Mouse (Mus musculus) ES-Bruce4 (cell line): ENCODE results near the gene Ado. TPM values are rescaled to one million over a fixed set of nuclear protein-coding genes. Genes with fewer than 3 reads are reported as not detected.
A peak's percentile ranks its signal among the peaks of the same experiment; 100 is the strongest.

Source experiments
- H3K27ac ChIP-seq: 2 replicates; pipeline ENCODE4 v1.5.1; 2012; ENCODE audit warnings: low read length, inconsistent platforms; ENCODE audit not compliant: insufficient read depth
- H3K27me3 ChIP-seq: 2 replicates; pipeline ENCODE4 v1.6.1; 2012; ENCODE audit warnings: mild to moderate bottlenecking, low read length, inconsistent platforms; ENCODE audit not compliant: control insufficient read depth, poor library complexity, insufficient read depth, severe bottlenecking
- H3K36me3 ChIP-seq: 2 replicates; pipeline ENCODE4 v1.6.1; 2012; ENCODE audit warnings: inconsistent platforms, mild to moderate bottlenecking, low read length, moderate library complexity; ENCODE audit not compliant: control insufficient read depth, poor library complexity, insufficient read depth, severe bottlenecking
- H3K4me1 ChIP-seq: one replicate; pipeline ENCODE4 v1.8.1; 2011; ENCODE audit warnings: low read length; ENCODE audit not compliant: control insufficient read depth, insufficient read depth
- H3K4me3 ChIP-seq: 2 replicates; pipeline ENCODE4 v1.5.1; 2011; ENCODE audit warnings: low read depth, mild to moderate bottlenecking, low read length
- H3K9ac ChIP-seq: 2 replicates; pipeline ENCODE4 v1.6.1; 2012; ENCODE audit warnings: low read depth, mild to moderate bottlenecking, inconsistent platforms; ENCODE audit not compliant: poor library complexity, severe bottlenecking
- H3K9me3 ChIP-seq: replicated peaks from 2 replicates; pipeline ENCODE4 v1.6.1; 2012; ENCODE audit warnings: mild to moderate bottlenecking, low read length, inconsistent platforms; ENCODE audit not compliant: control insufficient read depth, poor library complexity, insufficient read depth, severe bottlenecking
- CTCF ChIP-seq: IDR thresholded peaks from one replicate; pipeline ENCODE4 v1.8.1; 2011; ENCODE audit warnings: low read depth, low read length
- EP300 ChIP-seq: IDR thresholded peaks from 2 replicates; pipeline ENCODE4 v1.6.1; 2011; ENCODE audit warnings: low read depth, low read length; ENCODE audit not compliant: insufficient read depth
- POLR2A ChIP-seq: IDR thresholded peaks from one replicate; pipeline ENCODE4 v1.8.1; 2011; ENCODE audit warnings: low read length; ENCODE audit not compliant: insufficient read depth
- polyA plus RNA-seq: library from polyadenylated mRNA; stranded (reverse); fragments of >200 nt; gene quantifications from 2 replicates; pipeline ENCODE4 v1.2.4, GENCODE M21; 2011; ENCODE audit warnings: low read depth; ENCODE audit not compliant: missing spikeins, insufficient read depth, insufficient read length

The Ado gene
- 32.1 and 32.4 TPM in 2 replicates for polyA plus RNA-seq

- H3K9me3 ChIP-seq = no peaks in the 10 kb centered on the region
- H3K36me3 ChIP-seq = 0 out of 2 replicates have a peak, but pooled peaks cover 2% of the 10 kb centered on the region
- peak within 1 kb of the TSS; percentile 19; the same call in 1 of the 2 replicates for H3K27ac ChIP-seq
- H3K4me3 ChIP-seq = peak within 1 kb of the TSS; percentile 87
- H3K27me3 ChIP-seq = no peaks in the 10 kb centered on the region
- H3K9ac ChIP-seq = peak within 1 kb of the TSS; percentile 89
- TF ChIP-seq POLR2A (peak; percentile 6), CTCF (no peak), EP300 (no peak)
- no peaks in the 10 kb centered on the region for H3K4me1 ChIP-seq
These were observed at the start of gene Ado for GRCm38 (mm10) chr10:67548877-67549731. Gene Ado, minus strand, starts transcription at chr10:67548955.

- Histone ChIP-seq H3K36me3 (no peaks in the 10 kb centered on the region), H3K9me3 (no peaks in the 10 kb centered on the region), H3K4me3 (no peak overlapping the region), H3K27me3 (no peaks in the 10 kb centered on the region), H3K4me1 (no peaks in the 10 kb centered on the region), H3K27ac (no peak overlapping the region), H3K9ac (no peak overlapping the region)
- TF ChIP-seq EP300 = no peak
These were observed 46.5 kb upstream of the Ado start for GRCm38 (mm10) chr10:67595278-67595677.

GRCm38 (mm10) chr10:67585873-67586610 lies 37.3 kb upstream of the Ado start:
- no peak overlapping the region for H3K4me3 ChIP-seq
- no peaks in the 10 kb centered on the region for H3K4me1 ChIP-seq
- no peaks in the 10 kb centered on the region for H3K9me3 ChIP-seq
- H3K27ac ChIP-seq = no peak overlapping the region
- no peak for TF ChIP-seq EP300
- TF ChIP-seq POLR2A = no peak
- TF ChIP-seq CTCF = no peak
- no peak overlapping the region for H3K9ac ChIP-seq
- no peaks in the 10 kb centered on the region for H3K36me3 ChIP-seq
- no peaks in the 10 kb centered on the region for H3K27me3 ChIP-seq

- Histone ChIP-seq H3K27ac (no peak overlapping the region), H3K4me3 (no peak overlapping the region), H3K9ac (no peak overlapping the region), H3K4me1 (no peaks in the 10 kb centered on the region), H3K36me3 (no peaks in the 10 kb centered on the region), H3K27me3 (no peaks in the 10 kb centered on the region), H3K9me3 (no peaks in the 10 kb centered on the region)
- TF ChIP-seq EP300 (no peak), CTCF (no peak), POLR2A (no peak)
These were observed 33.0 kb upstream of the Ado start for GRCm38 (mm10) chr10:67581698-67582285.

- TF ChIP-seq POLR2A = no peak
- TF ChIP-seq CTCF = no peak
- no peak for TF ChIP-seq EP300
- Histone ChIP-seq H3K27ac (no peak overlapping the region), H3K27me3 (no peaks in the 10 kb centered on the region), H3K36me3 (no peaks in the 10 kb centered on the region), H3K9me3 (no peaks in the 10 kb centered on the region), H3K4me3 (no peak overlapping the region), H3K4me1 (no peaks in the 10 kb centered on the region), H3K9ac (no peak overlapping the region)
These were observed 31.1 kb upstream of the Ado start for GRCm38 (mm10) chr10:67579830-67580229.

- H3K4me3 ChIP-seq = no peak overlapping the region
- no peak for TF ChIP-seq POLR2A
- no peak for TF ChIP-seq EP300
- no peak for TF ChIP-seq CTCF
- no peaks in the 10 kb centered on the region for H3K9me3 ChIP-seq
- no peak overlapping the region for H3K27ac ChIP-seq
- no peaks in the 10 kb centered on the region for H3K4me1 ChIP-seq
- H3K36me3 ChIP-seq = no peaks in the 10 kb centered on the region
- H3K27me3 ChIP-seq = no peaks in the 10 kb centered on the region
- H3K9ac ChIP-seq = no peak overlapping the region
These were observed 24.6 kb upstream of the Ado start for GRCm38 (mm10) chr10:67573310-67573709.
